Mouse (Mus musculus) stomach, postnatal 0 days (tissue): ENCODE measurements around the gene Cntnap5a.

Experiments used
- CTCF ChIP-seq: IDR thresholded peaks from 2 replicates; pipeline ENCODE4 v1.5.1; 2016; ENCODE audit warnings: antibody characterized with exemption, low read depth, mild to moderate bottlenecking, moderate library complexity
- EP300 ChIP-seq: optimal IDR thresholded peaks from 2 replicates; pipeline ENCODE3; 2016; ENCODE audit warnings: antibody characterized with exemption

DNA sequence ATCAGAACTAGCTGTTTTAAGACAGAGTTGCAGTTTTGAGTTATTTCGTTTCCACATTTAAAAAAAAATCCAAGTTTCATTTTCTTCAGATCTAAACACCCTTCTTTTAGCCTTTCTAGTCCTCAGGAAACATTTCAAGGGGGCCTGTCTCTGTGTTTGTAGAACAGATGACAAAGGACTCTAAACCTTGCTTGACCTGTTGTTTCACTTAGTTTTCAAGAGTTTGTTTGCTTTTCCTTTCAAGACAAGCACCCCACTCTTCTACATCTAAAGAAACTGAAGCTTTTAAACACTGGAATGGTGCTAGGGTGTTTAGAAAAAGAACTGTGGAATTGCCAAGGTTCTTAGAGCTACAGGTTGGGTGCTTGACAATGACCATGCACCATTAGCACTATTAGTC is 233.8 kb downstream of the Cntnap5a start:
- TF ChIP-seq EP300 (no peak), CTCF (no peak)
